Mouse (Mus musculus): ENCODE results near the gene Specc1. TPM values are rescaled to one million over a fixed set of nuclear protein-coding genes. Genes with fewer than 3 reads are reported as not detected.

The Specc1 gene
- polyA plus RNA-seq, 1 experiment from 2014 or later: 11.5 TPM

GRCm38 (mm10) chr11:62168146-62168545, 211.6 kb downstream of the Specc1 start:
- Histone ChIP-seq H3K27me3 (ENCODE audit: control insufficient read depth, insufficient read depth, low read length) (no peaks in the 10 kb centered on the region), H3K9me3 (ENCODE audit: control insufficient read depth, low read length) (no peaks in the 10 kb centered on the region), H3K4me2 (replicated peaks) (no peak overlapping the region), H3K4me3 (replicated peaks; ENCODE audit: low read length) (no peak overlapping the region), H3K4me1 (replicated peaks; ENCODE audit: control insufficient read depth, insufficient read depth, low read length) (no peaks in the 10 kb centered on the region), H3K27ac (no peak overlapping the region), H3K9ac (no peak overlapping the region), H3K36me3 (replicated peaks; ENCODE audit: control insufficient read depth, insufficient read depth) (0 out of 2 replicates have a peak, but pooled peaks cover 9% of the 10 kb centered on the region)
- ATAC-seq (ENCODE audit: low FRiP score): no peak
- DNase-seq (ENCODE audit: low spot score): no peak
- WGBS: 92% methylated on average over 3 of the region's 3 CpGs

- no peak for DNase-seq (ENCODE audit: low spot score)
Observed at GRCm38 (mm10) chr11:62177395-62178113, 221.0 kb downstream of the Specc1 start.

GRCm38 (mm10) chr11:62180791-62181190, 224.2 kb downstream of the Specc1 start:
- WGBS: 95% methylated on average over 6 of the region's 6 CpGs
- Histone ChIP-seq H3K27ac (no peak overlapping the region), H3K4me1 (replicated peaks; ENCODE audit: control insufficient read depth, insufficient read depth, low read length) (no peaks in the 10 kb centered on the region), H3K36me3 (replicated peaks; ENCODE audit: control insufficient read depth, insufficient read depth) (no peaks in the 10 kb centered on the region; the same call in 1 of the 2 replicates), H3K4me3 (replicated peaks; ENCODE audit: low read length) (no peak overlapping the region), H3K27me3 (ENCODE audit: control insufficient read depth, insufficient read depth, low read length) (no peaks in the 10 kb centered on the region), H3K9ac (no peak overlapping the region), H3K4me2 (replicated peaks) (no peak overlapping the region), H3K9me3 (ENCODE audit: control insufficient read depth, low read length) (0 out of 2 replicates have a peak, but pooled peaks cover 7% of the 10 kb centered on the region)
- DNase-seq (ENCODE audit: low spot score) (no peak), ATAC-seq (ENCODE audit: low FRiP score) (no peak)

More at GRCm38 (mm10) chr11:62177395-62178113, 221.0 kb downstream of the Specc1 start:
- 94% methylated on average over 9 of the region's 10 CpGs for WGBS
- H3K4me1 ChIP-seq (replicated peaks; ENCODE audit: control insufficient read depth, insufficient read depth, low read length): no peaks in the 10 kb centered on the region
- H3K4me2 ChIP-seq (replicated peaks): no peak overlapping the region
- no peak overlapping the region for H3K4me3 ChIP-seq (replicated peaks; ENCODE audit: low read length)
- no peaks in the 10 kb centered on the region for H3K27me3 ChIP-seq (ENCODE audit: control insufficient read depth, insufficient read depth, low read length)
- H3K27ac ChIP-seq: no peak overlapping the region
- no peak for ATAC-seq (ENCODE audit: low FRiP score)
- no peaks in the 10 kb centered on the region; the same call in 1 of the 2 replicates for H3K36me3 ChIP-seq (replicated peaks; ENCODE audit: control insufficient read depth, insufficient read depth)
- 0 out of 2 replicates have a peak, but pooled peaks cover 7% of the 10 kb centered on the region for H3K9me3 ChIP-seq (ENCODE audit: control insufficient read depth, low read length)
- no peak overlapping the region for H3K9ac ChIP-seq

- ATAC-seq (ENCODE audit: low FRiP score): no peak
- H3K9ac ChIP-seq: no peak overlapping the region
- 0 out of 2 replicates have a peak, but pooled peaks cover 7% of the 10 kb centered on the region for H3K9me3 ChIP-seq (ENCODE audit: control insufficient read depth, low read length)
- no peak overlapping the region for H3K4me2 ChIP-seq (replicated peaks)
- H3K36me3 ChIP-seq (replicated peaks; ENCODE audit: control insufficient read depth, insufficient read depth): no peaks in the 10 kb centered on the region; the same call in 1 of the 2 replicates
- H3K4me1 ChIP-seq (replicated peaks; ENCODE audit: control insufficient read depth, insufficient read depth, low read length): no peaks in the 10 kb centered on the region
- H3K27me3 ChIP-seq (ENCODE audit: control insufficient read depth, insufficient read depth, low read length): no peaks in the 10 kb centered on the region
- WGBS: 94% methylated on average over 4 of the region's 4 CpGs
- H3K27ac ChIP-seq: no peak overlapping the region
- H3K4me3 ChIP-seq (replicated peaks; ENCODE audit: low read length): no peak overlapping the region
- no peak for DNase-seq (ENCODE audit: low spot score)
Observed at GRCm38 (mm10) chr11:62184900-62185299, 228.3 kb downstream of the Specc1 start.

- H3K9me3 ChIP-seq (ENCODE audit: control insufficient read depth, low read length): no peaks in the 10 kb centered on the region
- 89% methylated on average over 8 of the region's 8 CpGs for WGBS
Observed at GRCm38 (mm10) chr11:62187074-62187473, 230.5 kb downstream of the Specc1 start.

GRCm38 (mm10) chr11:62192050-62192449, 235.5 kb downstream of the Specc1 start:
- Histone ChIP-seq H3K4me3 (replicated peaks; ENCODE audit: low read length) (no peak overlapping the region), H3K9me3 (ENCODE audit: control insufficient read depth, low read length) (no peaks in the 10 kb centered on the region), H3K27me3 (ENCODE audit: control insufficient read depth, insufficient read depth, low read length) (no peaks in the 10 kb centered on the region), H3K9ac (no peak overlapping the region), H3K36me3 (replicated peaks; ENCODE audit: control insufficient read depth, insufficient read depth) (no peaks in the 10 kb centered on the region), H3K27ac (no peak overlapping the region), H3K4me1 (replicated peaks; ENCODE audit: control insufficient read depth, insufficient read depth, low read length) (no peaks in the 10 kb centered on the region), H3K4me2 (replicated peaks) (no peak overlapping the region)
- WGBS: 77% methylated on average over 3 of the region's 3 CpGs
- DNase-seq (ENCODE audit: low spot score): no peak
- ATAC-seq (ENCODE audit: low FRiP score): no peak

More at GRCm38 (mm10) chr11:62187074-62187473, 230.5 kb downstream of the Specc1 start:
- DNase-seq (ENCODE audit: low spot score) (no peak), ATAC-seq (ENCODE audit: low FRiP score) (no peak)
- no peaks in the 10 kb centered on the region for H3K27me3 ChIP-seq (ENCODE audit: control insufficient read depth, insufficient read depth, low read length)
- no peak overlapping the region for H3K4me3 ChIP-seq (replicated peaks; ENCODE audit: low read length)
- H3K4me2 ChIP-seq (replicated peaks): no peak overlapping the region
- H3K9ac ChIP-seq: no peak overlapping the region
- H3K36me3 ChIP-seq (replicated peaks; ENCODE audit: control insufficient read depth, insufficient read depth): no peaks in the 10 kb centered on the region
- H3K27ac ChIP-seq: no peak overlapping the region
- no peaks in the 10 kb centered on the region for H3K4me1 ChIP-seq (replicated peaks; ENCODE audit: control insufficient read depth, insufficient read depth, low read length)

GRCm38 (mm10) chr11:62193116-62193515, 236.6 kb downstream of the Specc1 start:
- Histone ChIP-seq H3K36me3 (replicated peaks; ENCODE audit: control insufficient read depth, insufficient read depth) (no peaks in the 10 kb centered on the region), H3K4me1 (replicated peaks; ENCODE audit: control insufficient read depth, insufficient read depth, low read length) (no peaks in the 10 kb centered on the region), H3K4me3 (replicated peaks; ENCODE audit: low read length) (no peak overlapping the region), H3K9me3 (ENCODE audit: control insufficient read depth, low read length) (no peaks in the 10 kb centered on the region), H3K27me3 (ENCODE audit: control insufficient read depth, insufficient read depth, low read length) (no peaks in the 10 kb centered on the region), H3K9ac (no peak overlapping the region), H3K27ac (no peak overlapping the region), H3K4me2 (replicated peaks) (no peak overlapping the region)
- ATAC-seq (ENCODE audit: low FRiP score) (no peak), DNase-seq (ENCODE audit: low spot score) (no peak)
- WGBS: 75% methylated on average over 3 of the region's 3 CpGs

- ATAC-seq (ENCODE audit: low FRiP score): no peak
Observed at GRCm38 (mm10) chr11:62194217-62194616, 237.7 kb downstream of the Specc1 start.

GRCm38 (mm10) chr11:62200901-62201512, 244.4 kb downstream of the Specc1 start:
- Histone ChIP-seq H3K27ac (no peak overlapping the region), H3K4me3 (replicated peaks; ENCODE audit: low read length) (no peak overlapping the region), H3K36me3 (replicated peaks; ENCODE audit: control insufficient read depth, insufficient read depth) (no peaks in the 10 kb centered on the region), H3K4me2 (replicated peaks) (no peak overlapping the region), H3K9me3 (ENCODE audit: control insufficient read depth, low read length) (no peaks in the 10 kb centered on the region), H3K4me1 (replicated peaks; ENCODE audit: control insufficient read depth, insufficient read depth, low read length) (no peaks in the 10 kb centered on the region), H3K27me3 (ENCODE audit: control insufficient read depth, insufficient read depth, low read length) (no peaks in the 10 kb centered on the region), H3K9ac (no peak overlapping the region)
- ATAC-seq (ENCODE audit: low FRiP score) (no peak), DNase-seq (ENCODE audit: low spot score) (no peak)
- 86% methylated on average over 5 of the region's 5 CpGs for WGBS

More at GRCm38 (mm10) chr11:62194217-62194616, 237.7 kb downstream of the Specc1 start:
- no peak for DNase-seq (ENCODE audit: low spot score)
- no peaks in the 10 kb centered on the region for H3K36me3 ChIP-seq (replicated peaks; ENCODE audit: control insufficient read depth, insufficient read depth)
- no peaks in the 10 kb centered on the region for H3K27me3 ChIP-seq (ENCODE audit: control insufficient read depth, insufficient read depth, low read length)
- no peak overlapping the region for H3K4me3 ChIP-seq (replicated peaks; ENCODE audit: low read length)
- H3K4me2 ChIP-seq (replicated peaks): no peak overlapping the region
- no peak overlapping the region for H3K27ac ChIP-seq
- no peaks in the 10 kb centered on the region for H3K4me1 ChIP-seq (replicated peaks; ENCODE audit: control insufficient read depth, insufficient read depth, low read length)
- no peak overlapping the region for H3K9ac ChIP-seq
- H3K9me3 ChIP-seq (ENCODE audit: control insufficient read depth, low read length): no peaks in the 10 kb centered on the region
